ENCODE assay signal across 9 mouse cellular contexts in genomic region chr2:72149059-72149458, GRCm38 (mm10).
DNase-seq lines count a peak whose midpoint lies in the region; ATAC-seq and TF ChIP-seq lines count a peak whose summit lies in the region.
"Had no signal": no experiment of that assay in that cellular context is flagged by ENCODE, and none has a peak within 500 bp of the region (broad histone marks: within the 10 kb centered on the region; RNA-seq: fewer than 3 reads in every experiment).

No protein-coding gene starts in this region.

- no peak overlapping the region for H3K9ac ChIP-seq in intestine, embryonic 14.5 days (ENCODE audit: low read length)
- no peak overlapping the region for H3K9ac ChIP-seq in intestine, embryonic 16.5 days (ENCODE audit: low read depth, low read length)
- H3K9ac ChIP-seq: liver, embryonic 15.5 days had no signal

- DNase-seq in intestine, embryonic 14.5 days (ENCODE audit: low spot score) = peak; percentile 78
- peak; percentile 75 for DNase-seq in adrenal gland, postnatal 25 days
- DNase-seq in gastrocnemius, adult 2 months = peak; percentile 65
- DNase-seq in layer of hippocampus, postnatal 14 days (ENCODE audit: low spot score in 2 of 2) = peak; percentile 46 to 72
- peak; percentile 34 for DNase-seq in ovary, postnatal 36 days (ENCODE audit: low spot score)

- no peak overlapping the region for H3K4me2 ChIP-seq in intestine, embryonic 14.5 days (ENCODE audit: low read length)
- H3K4me2 ChIP-seq in intestine, embryonic 16.5 days (ENCODE audit: low read depth, low read length) = no peak overlapping the region
- H3K4me2 ChIP-seq: liver, embryonic 15.5 days had no signal

- peaks cover 7% of the 10 kb centered on the region; the same call in 1 of the 2 replicates for H3K4me1 ChIP-seq in intestine, embryonic 14.5 days (replicated peaks; ENCODE audit: control insufficient read depth, insufficient read depth, low read length)
- H3K4me1 ChIP-seq in intestine, embryonic 16.5 days (ENCODE audit: control insufficient read depth, insufficient read depth, low read length) = peaks cover 13% of the 10 kb centered on the region
- peaks cover 45% of the 10 kb centered on the region for H3K4me1 ChIP-seq in E14TG2a.4 (replicated peaks; ENCODE audit: low read depth, low read length)

- intact Hi-C loops in gastrocnemius, adult 2 months (cut with DNase I) = loop anchor here (1.0 to 2.0 kb wide), 2 partner anchors 52 to 111 kb away; no protein-coding TSS in a partner anchor

- ATAC-seq in intestine, embryonic 14.5 days (replicated peaks; ENCODE audit: low FRiP score, low TSS enrichment, low read depth) = no peak
- no peak for ATAC-seq in intestine, embryonic 16.5 days
- ATAC-seq in megakaryocyte, adult 5-6 weeks (ENCODE audit: poor library complexity, severe bottlenecking) = no peak

- no peaks in the 10 kb centered on the region for H3K27me3 ChIP-seq in intestine, embryonic 14.5 days (replicated peaks; ENCODE audit: control insufficient read depth, insufficient read depth, low read length)
- no peaks in the 10 kb centered on the region for H3K27me3 ChIP-seq in intestine, embryonic 16.5 days (replicated peaks; ENCODE audit: control insufficient read depth, insufficient read depth, low read length)
- no peaks in the 10 kb centered on the region for H3K27me3 ChIP-seq in E14TG2a.4 (ENCODE audit: insufficient read depth, low read length)
- H3K27me3 ChIP-seq: liver, embryonic 15.5 days had no signal

- TF ChIP-seq CTCF in E14TG2a.4 (conservative IDR thresholded peaks at IDR 0.05; ENCODE audit: low read length) = peak; percentile 50
- TF ChIP-seq CTCF in gastrocnemius, adult 2 months (IDR thresholded peaks at IDR 0.05) = peak; percentile 81

- H3K36me3 ChIP-seq in intestine, embryonic 14.5 days (ENCODE audit: control insufficient read depth, insufficient read depth, low read length) = no peaks in the 10 kb centered on the region
- no peaks in the 10 kb centered on the region for H3K36me3 ChIP-seq in intestine, embryonic 16.5 days (ENCODE audit: control insufficient read depth, insufficient read depth, low read length)
- no peaks in the 10 kb centered on the region for H3K36me3 ChIP-seq in E14TG2a.4 (ENCODE audit: insufficient read depth, low read length)
- H3K36me3 ChIP-seq: liver, embryonic 15.5 days had no signal

- no peaks in the 10 kb centered on the region for H3K9me3 ChIP-seq in intestine, embryonic 14.5 days (ENCODE audit: control insufficient read depth, low read length)
- H3K9me3 ChIP-seq in intestine, embryonic 16.5 days (ENCODE audit: control insufficient read depth, low read length) = no peaks in the 10 kb centered on the region
- H3K9me3 ChIP-seq in E14TG2a.4 (ENCODE audit: low read length) = no peaks in the 10 kb centered on the region
- H3K9me3 ChIP-seq: liver, embryonic 15.5 days had no signal

- no peak overlapping the region for H3K4me3 ChIP-seq in intestine, embryonic 14.5 days (ENCODE audit: low read depth, low read length)
- H3K4me3 ChIP-seq in intestine, embryonic 16.5 days (ENCODE audit: low read length) = no peak overlapping the region
- no peak overlapping the region for H3K4me3 ChIP-seq in E14TG2a.4 (replicated peaks; ENCODE audit: low read length)
- H3K4me3 ChIP-seq in gastrocnemius, adult 2 months = peak overlapping the region; percentile 46
- H3K4me3 ChIP-seq: liver, embryonic 15.5 days had no signal

- H3K27ac ChIP-seq in intestine, embryonic 14.5 days (ENCODE audit: low read depth) = no peak overlapping the region
- H3K27ac ChIP-seq in intestine, embryonic 16.5 days (ENCODE audit: low read length) = no peak overlapping the region
- peak overlapping the region; percentile 69 for H3K27ac ChIP-seq in gastrocnemius, adult 2 months
- H3K27ac ChIP-seq: liver, embryonic 15.5 days had no signal

- 24% methylated on average over 4 of the region's 4 CpGs for WGBS in intestine, embryonic 14.5 days
- 25% methylated on average over 4 of the region's 4 CpGs for WGBS in intestine, embryonic 16.5 days
